Mouse (Mus musculus): ENCODE results near the gene Kazn.

DNA sequence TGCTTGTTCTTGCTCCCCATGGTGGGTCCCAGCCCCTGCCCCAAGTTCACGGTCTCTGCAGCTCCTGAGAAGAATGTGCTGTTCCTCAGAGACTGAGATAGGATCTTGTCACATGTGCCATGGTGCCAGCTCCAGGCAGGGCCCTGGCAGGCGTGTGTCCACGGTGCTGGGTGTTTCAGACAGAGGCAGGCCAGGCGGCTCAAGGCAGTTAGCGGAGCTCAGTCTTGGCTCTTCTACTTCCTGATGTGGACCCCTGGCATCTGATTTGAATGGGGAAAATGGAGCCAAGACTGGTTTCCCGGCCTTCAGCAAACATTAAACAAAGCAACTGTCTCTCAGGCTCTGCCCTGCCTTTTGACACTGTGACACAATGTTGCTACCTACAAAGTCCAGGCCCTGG, 24.7 kb downstream of the Kazn start:
- TF ChIP-seq EP300 (IDR thresholded peaks at IDR 0.05; ENCODE audit: insufficient read depth, low read depth, low read length), result no peak
- TF ChIP-seq POLR2A (IDR thresholded peaks at IDR 0.05; ENCODE audit: insufficient read depth, low read length), result no peak
- TF ChIP-seq CTCF (IDR thresholded peaks at IDR 0.05; ENCODE audit: low read depth, low read length), result no peak

All from ES-Bruce4 (cell line).